Mouse (Mus musculus) adrenal gland, adult (tissue): Measurements from ENCODE around the gene Ikbke.
A peak's percentile ranks its signal among the peaks of the same experiment; 100 is the strongest.

Source experiments
- DNase-seq, 2 experiments: peaks; one replicate each; pipeline ENCODE4 v3.0.0; 2022 to 2023; ENCODE audit warnings: low spot score in 1 of 2; ENCODE audit not compliant: inconsistent age in 2 of 2

Gene Ikbke

GRCm38 (mm10) chr1:131242956-131243355 is 36.5 kb downstream of the Ikbke start:
- no peak for DNase-seq

- no peak for DNase-seq
Measured at GRCm38 (mm10) chr1:131239576-131240193, 39.7 kb downstream of the Ikbke start.

- DNase-seq: peak; percentile 87 to 93
Measured at GRCm38 (mm10) chr1:131238931-131239381, 40.5 kb downstream of the Ikbke start.

GRCm38 (mm10) chr1:131236077-131236476 is 43.3 kb downstream of the Ikbke start:
- no peak for DNase-seq

- DNase-seq: no peak
Measured at GRCm38 (mm10) chr1:131233527-131233926, 45.9 kb downstream of the Ikbke start.

- no peak for DNase-seq
Measured at GRCm38 (mm10) chr1:131228659-131229058, 50.7 kb downstream of the Ikbke start.

- no peak for DNase-seq
Measured at GRCm38 (mm10) chr1:131228225-131228624, 51.2 kb downstream of the Ikbke start.

GRCm38 (mm10) chr1:131224848-131225471 is 54.4 kb downstream of the Ikbke start:
- no peak for DNase-seq

- no peak for DNase-seq
Measured at GRCm38 (mm10) chr1:131223345-131223744, 56.1 kb downstream of the Ikbke start.

- DNase-seq: peak in 1 of 2 experiments; percentile 56
Measured at GRCm38 (mm10) chr1:131221822-131222590, 57.4 kb downstream of the Ikbke start.

GRCm38 (mm10) chr1:131218933-131219332 is 60.5 kb downstream of the Ikbke start:
- no peak for DNase-seq

GRCm38 (mm10) chr1:131213361-131213760 is 66.0 kb downstream of the Ikbke start:
- DNase-seq: no peak

GRCm38 (mm10) chr1:131212956-131213355 is 66.5 kb downstream of the Ikbke start:
- no peak for DNase-seq

- DNase-seq: no peak
Measured at GRCm38 (mm10) chr1:131211655-131212054, 67.8 kb downstream of the Ikbke start.

- peak; percentile 71 to 86 for DNase-seq
Measured at GRCm38 (mm10) chr1:131209971-131210426, 69.4 kb downstream of the Ikbke start.

GRCm38 (mm10) chr1:131208800-131209199 is 70.6 kb downstream of the Ikbke start:
- no peak for DNase-seq

GRCm38 (mm10) chr1:131208081-131208480 is 71.3 kb downstream of the Ikbke start:
- no peak for DNase-seq

- peak; percentile 74 to 82 for DNase-seq
Measured at GRCm38 (mm10) chr1:131207531-131207930, 71.9 kb downstream of the Ikbke start.

GRCm38 (mm10) chr1:131206342-131206741 is 73.1 kb downstream of the Ikbke start:
- peak in 1 of 2 experiments; percentile 57 for DNase-seq

GRCm38 (mm10) chr1:131204461-131204860 is 74.9 kb downstream of the Ikbke start:
- DNase-seq: no peak
